Mouse (Mus musculus): Measurements from ENCODE around the gene Bud23.

DNA sequence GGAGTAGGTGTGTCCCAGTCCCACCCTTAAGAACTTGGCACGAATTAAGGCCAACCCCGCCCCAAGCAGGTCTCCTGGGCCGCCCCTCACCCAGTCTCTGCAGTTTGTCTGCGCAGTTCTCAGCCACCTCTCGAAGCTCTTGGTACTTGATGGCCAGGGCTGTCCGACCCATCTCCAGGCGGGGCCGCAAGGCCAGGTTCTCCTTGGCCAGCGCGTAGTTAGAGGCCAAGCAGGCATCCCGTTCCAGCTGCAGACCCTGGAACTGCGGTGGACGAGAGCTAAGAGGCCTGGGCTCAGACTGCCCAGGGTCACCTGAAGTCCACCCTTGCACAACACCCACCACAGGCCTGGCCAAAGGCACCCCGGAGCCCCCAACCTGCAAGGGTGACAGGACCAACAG lies 11.6 kb upstream of the Bud23 start:
- TF ChIP-seq CTCF (IDR thresholded peaks at IDR 0.05; ENCODE audit: borderline replicate concordance, extremely low read depth, insufficient read depth, insufficient read length) (no peak), POLR2A (IDR thresholded peaks at IDR 0.05; ENCODE audit: borderline replicate concordance, extremely low read depth, insufficient read depth, insufficient read length, poor library complexity, severe bottlenecking) (no peak)

All from brain, embryonic 14.5 days (tissue).